Mouse (Mus musculus) NIH3T3 (cell line): Measurements from ENCODE around the gene Fbxo8.

Experiments used
- DNase-seq: peaks from one replicate; pipeline ENCODE4 v3.0.0-alpha.2; 2012; ENCODE audit warnings: low read depth

Fbxo8 gene

GRCm38 (mm10) chr8:56550558-56551360 is at the start of gene Fbxo8, which contains the start of gene Cep44:
Fbxo8 (plus strand) TSS chr8:56551090.
Cep44 (minus strand) TSS chr8:56551047.
- DNase-seq: peak; percentile 88

- no peak for DNase-seq
Observed at GRCm38 (mm10) chr8:56501911-56502310, 49.0 kb upstream of the Fbxo8 start.

GRCm38 (mm10) chr8:56508318-56508951 is 42.5 kb upstream of the Fbxo8 start:
- DNase-seq: no peak

- DNase-seq: no peak
Observed at GRCm38 (mm10) chr8:56508952-56509479, 41.9 kb upstream of the Fbxo8 start.

GRCm38 (mm10) chr8:56518848-56519247 is 32.0 kb upstream of the Fbxo8 start:
- DNase-seq: no peak

DNA sequence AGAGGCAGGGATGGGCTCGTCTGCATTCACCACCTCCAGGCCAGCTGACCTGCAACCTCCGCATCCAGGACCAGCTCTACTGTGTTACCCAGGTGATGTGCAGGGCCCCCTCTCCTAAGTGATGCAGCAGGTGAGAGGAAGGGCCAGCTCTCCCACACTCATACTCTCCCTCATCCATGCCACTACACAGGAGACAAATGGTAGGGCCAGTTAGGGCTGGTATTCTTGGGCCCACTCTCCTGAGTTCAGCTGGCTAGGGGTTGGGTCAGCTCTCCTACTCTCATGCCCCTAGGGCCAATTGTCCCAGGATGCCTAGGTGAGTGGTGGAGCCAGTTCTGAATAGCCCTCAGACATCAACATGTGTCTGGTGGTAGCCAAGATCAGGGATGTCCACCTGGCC is 30.6 kb upstream of the Fbxo8 start:
- DNase-seq: no peak

- DNase-seq: peak; percentile 3
Observed at GRCm38 (mm10) chr8:56521051-56521450, 29.8 kb upstream of the Fbxo8 start.

- no peak for DNase-seq
Observed at GRCm38 (mm10) chr8:56528869-56529268, 22.0 kb upstream of the Fbxo8 start.

- peak; percentile 88 for DNase-seq
Observed at GRCm38 (mm10) chr8:56530359-56530758, 20.5 kb upstream of the Fbxo8 start.

DNA sequence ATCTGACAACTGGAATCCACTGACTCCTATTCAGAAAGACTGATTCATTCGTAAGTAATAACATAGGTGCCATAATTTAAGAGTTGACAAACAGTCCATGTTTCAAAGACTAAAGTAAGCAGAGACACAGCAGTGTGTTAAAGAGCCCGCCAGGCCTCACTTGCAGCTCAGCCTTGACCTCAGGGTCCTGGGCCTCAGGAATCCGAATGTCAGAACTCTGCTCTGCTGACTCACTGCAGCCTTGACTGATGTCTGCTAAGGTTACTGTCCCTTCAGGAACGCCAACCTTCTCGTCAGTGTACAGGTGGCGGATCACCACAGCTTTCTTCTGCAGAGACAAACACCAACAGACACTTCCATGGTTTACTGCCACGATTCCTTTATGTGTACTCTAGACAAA is 10.2 kb upstream of the Fbxo8 start:
- no peak for DNase-seq

DNA sequence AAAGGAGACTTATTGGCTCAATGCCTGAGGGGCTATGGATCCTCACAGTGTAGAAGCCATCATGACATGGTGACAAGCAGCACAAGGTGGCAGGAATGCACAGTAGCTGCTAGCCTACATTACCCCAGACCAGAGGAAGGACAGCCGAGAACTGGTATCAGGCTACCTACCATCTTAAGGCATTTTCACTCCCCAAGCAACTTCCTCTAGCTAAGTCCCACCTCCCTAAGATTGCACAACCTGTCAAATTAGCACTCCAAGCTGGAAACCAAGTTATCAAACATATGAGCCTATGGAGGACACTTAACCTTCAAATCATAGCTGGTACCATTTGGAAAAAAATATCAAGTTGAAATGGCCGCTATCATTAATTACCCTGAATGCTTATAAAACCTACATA is 3.0 kb upstream of the Fbxo8 start:
- no peak for DNase-seq

- peak; percentile 93 for DNase-seq
Observed at GRCm38 (mm10) chr8:56551361-56551852, 517 bp downstream of the Fbxo8 start.

- peak; percentile 5 for DNase-seq
Observed at GRCm38 (mm10) chr8:56552045-56552444, 1.2 kb downstream of the Fbxo8 start.

DNA sequence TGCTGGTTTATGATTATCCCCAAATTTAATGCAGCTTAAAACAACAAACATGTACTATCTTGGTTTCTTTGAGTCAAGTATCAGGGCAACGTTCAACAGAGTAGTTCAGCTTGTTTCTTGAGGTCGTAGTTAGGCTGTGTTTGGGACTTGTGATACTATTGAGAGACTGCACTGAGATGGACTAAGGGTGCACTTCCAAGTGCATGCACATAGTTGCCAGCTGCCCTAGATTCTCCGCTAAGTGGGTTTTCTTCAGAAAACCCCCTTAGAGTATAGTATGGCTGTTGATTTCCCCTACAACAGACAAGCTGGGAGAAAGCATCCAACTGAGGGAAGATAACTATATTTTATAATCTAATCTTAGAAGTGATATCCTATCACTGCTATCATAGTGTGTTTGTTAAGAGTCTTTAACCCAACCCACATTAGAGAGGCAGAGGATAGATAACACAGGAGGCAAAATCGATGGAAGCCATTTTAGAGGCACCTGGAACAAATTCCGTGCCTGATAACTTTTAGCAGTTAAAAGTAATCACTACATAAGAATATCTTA is 1.7 kb downstream of the Fbxo8 start:
- no peak for DNase-seq

DNA sequence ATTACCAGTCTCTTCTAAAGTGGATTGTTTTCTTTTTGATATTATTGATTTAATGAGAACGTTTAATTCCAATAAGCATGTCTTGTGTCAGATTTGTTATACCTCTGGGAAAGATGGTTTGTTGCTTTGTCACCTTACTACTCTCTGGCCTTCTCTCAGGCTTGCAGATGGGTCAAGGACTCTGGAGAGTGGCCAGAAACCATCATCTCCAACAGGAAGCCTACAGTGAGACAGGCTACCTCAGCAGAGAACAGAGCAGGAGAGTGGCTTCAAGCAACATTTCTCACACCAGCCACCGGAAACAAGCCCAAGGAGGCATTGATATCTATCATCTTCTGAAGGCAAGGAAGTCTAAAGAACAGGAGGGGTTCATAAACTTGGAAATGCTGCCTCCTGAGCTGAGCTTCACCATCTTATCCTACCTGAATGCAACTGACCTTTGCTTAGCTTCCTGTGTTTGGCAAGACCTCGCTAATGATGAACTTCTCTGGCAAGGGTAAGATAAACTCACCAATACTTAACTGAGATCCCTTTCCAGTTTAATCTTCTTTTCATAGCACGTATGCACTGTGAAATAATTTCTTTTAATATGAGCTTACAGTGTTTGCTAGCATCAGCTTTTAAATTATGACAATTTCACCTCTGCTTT is 13.6 kb downstream of the Fbxo8 start:
- no peak for DNase-seq

- DNase-seq: no peak
Observed at GRCm38 (mm10) chr8:56566856-56567255, 16.0 kb downstream of the Fbxo8 start.

DNA sequence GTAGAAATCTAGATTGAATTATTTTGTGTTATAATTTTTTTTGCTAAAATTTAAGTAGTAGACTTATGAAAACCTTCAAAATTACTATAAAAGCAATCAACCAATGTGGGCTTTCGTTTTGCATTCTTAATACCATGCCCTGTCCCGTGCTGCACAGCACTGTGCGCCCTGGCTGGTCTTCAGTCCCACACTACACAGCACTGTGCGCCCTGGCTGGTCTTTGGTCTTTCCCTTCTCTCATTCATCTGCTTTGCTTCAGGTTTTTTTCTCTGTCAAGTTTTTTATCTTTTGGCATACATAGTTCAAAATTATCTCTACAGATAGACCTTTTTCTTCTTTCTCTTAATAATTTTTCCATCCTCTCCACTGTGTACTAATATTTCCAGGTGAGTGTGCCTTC is 30.0 kb downstream of the Fbxo8 start:
- DNase-seq: no peak

GRCm38 (mm10) chr8:56582841-56583240 is 32.0 kb downstream of the Fbxo8 start:
- peak; percentile 7 for DNase-seq

- no peak for DNase-seq
Observed at GRCm38 (mm10) chr8:56589004-56589403, 38.1 kb downstream of the Fbxo8 start.

GRCm38 (mm10) chr8:56591084-56591483 is 40.2 kb downstream of the Fbxo8 start:
- no peak for DNase-seq

DNA sequence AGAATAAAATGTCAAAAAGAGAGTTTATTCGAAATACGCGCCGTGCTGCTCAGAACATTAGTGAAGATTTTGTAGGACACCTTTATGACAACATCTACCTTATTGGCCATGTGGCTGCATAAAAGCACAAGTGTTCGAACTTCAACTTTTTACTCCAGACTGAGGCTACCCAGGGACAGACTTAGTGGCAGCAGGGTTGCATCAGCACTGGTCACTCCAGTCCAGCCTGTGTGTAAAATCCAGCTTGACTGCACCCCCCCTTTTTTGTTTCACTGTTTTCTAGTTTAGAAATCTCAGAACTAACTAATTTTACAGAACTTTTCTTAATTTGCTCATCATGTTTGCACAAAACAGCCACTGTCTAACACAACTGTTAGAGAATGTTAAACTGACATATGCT is 40.6 kb downstream of the Fbxo8 start:
- no peak for DNase-seq

DNA sequence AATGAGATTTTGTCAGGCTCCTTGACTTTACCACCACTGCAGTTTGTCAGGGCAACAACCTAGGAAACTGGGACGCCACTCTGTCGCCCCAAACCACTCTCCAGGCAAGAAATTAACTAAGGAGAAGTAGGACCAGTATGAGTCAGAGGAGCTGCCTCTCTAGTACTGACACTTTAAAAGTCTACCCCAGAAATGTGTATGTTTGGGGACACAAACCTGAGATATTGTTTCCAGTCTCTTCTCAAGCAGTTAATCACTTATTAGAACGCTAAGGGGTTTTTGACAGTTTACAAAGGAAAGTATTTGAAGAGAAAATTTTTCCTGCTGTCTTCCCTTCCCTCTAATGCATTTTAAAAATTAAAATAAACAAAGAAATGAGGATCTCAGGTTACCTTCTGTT is 55.6 kb downstream of the Fbxo8 start:
- DNase-seq: no peak
